Mouse (Mus musculus) MEL (cell line): ENCODE data around the gene Myrfl. TPM values are rescaled to one million over a fixed set of nuclear protein-coding genes. Genes with fewer than 3 reads are reported as not detected.

Experiments used
- DNase-seq: peaks from one replicate; pipeline ENCODE4 v3.0.0; 2011; ENCODE audit warnings: low read depth, low spot score
- H3K27ac ChIP-seq: 2 replicates; pipeline ENCODE4 v1.5.1; 2012; ENCODE audit warnings: low read depth, mild to moderate bottlenecking, control low read depth, low read length, moderate library complexity; ENCODE audit not compliant: control insufficient read depth
- H3K27me3 ChIP-seq, 2 experiments: fragments of 150-350 bp in 1 of 2; sonication (generic) in 1 of 2; 2 replicates each; pipeline ENCODE4 v1.6.1; 2012; ENCODE audit warnings: low read length in 2 of 2, mild to moderate bottlenecking in 2 of 2, improper control_type of control experiment in 1 of 2, moderate library complexity in 1 of 2; ENCODE audit not compliant: insufficient read depth in 2 of 2, control insufficient read depth in 1 of 2
- H3K36me3 ChIP-seq, 2 experiments: 2 replicates each; pipeline ENCODE4 v1.6.1; 2012 to 2014; ENCODE audit warnings: low read length in 2 of 2, improper control_type of control experiment in 1 of 2, inconsistent platforms in 1 of 2, mild to moderate bottlenecking in 1 of 2; ENCODE audit not compliant: insufficient read depth in 2 of 2, control insufficient read depth in 1 of 2
- H3K4me1 ChIP-seq, 2 experiments: fragments of 150-350 bp in 1 of 2; sonication (generic) in 1 of 2; 2 replicates each; pipeline ENCODE4 v1.6.1; 2012; ENCODE audit warnings: low read length in 2 of 2, improper control_type of control experiment in 1 of 2, mild to moderate bottlenecking in 1 of 2; ENCODE audit not compliant: insufficient read depth in 2 of 2, control insufficient read depth in 1 of 2
- H3K4me3 ChIP-seq, 2 experiments: fragments of 150-350 bp in 1 of 2; sonication (generic) in 1 of 2; 2 replicates each; pipeline ENCODE4 v1.5.1; 2012; ENCODE audit warnings: low read depth in 2 of 2, low read length in 2 of 2, mild to moderate bottlenecking in 2 of 2, moderate library complexity in 2 of 2, control low read depth in 1 of 2, improper control_type of control experiment in 1 of 2; ENCODE audit not compliant: control insufficient read depth in 1 of 2, insufficient read depth in 1 of 2
- H3K79me2 ChIP-seq: 2 replicates; pipeline ENCODE4 v1.6.1; 2012; ENCODE audit warnings: mild to moderate bottlenecking, low read length, moderate library complexity; ENCODE audit not compliant: control insufficient read depth, poor library complexity, insufficient read depth
- H3K9ac ChIP-seq: 2 replicates; pipeline ENCODE4 v1.6.1; 2012; ENCODE audit warnings: low read depth, mild to moderate bottlenecking, control low read depth, low read length, moderate library complexity; ENCODE audit not compliant: control insufficient read depth, poor library complexity, severe bottlenecking
- H3K9me3 ChIP-seq: fragments of 150-350 bp; sonication (generic); replicated peaks from 2 replicates; pipeline ENCODE4 v1.6.1; 2012; ENCODE audit warnings: mild to moderate bottlenecking, low read length, improper control_type of control experiment, moderate library complexity; ENCODE audit not compliant: insufficient read depth
- BHLHE40 ChIP-seq: IDR thresholded peaks from 2 replicates; pipeline ENCODE4 v1.6.1; 2012; ENCODE audit warnings: low read depth, mild to moderate bottlenecking, inconsistent platforms, low read length, improper control_type of control experiment, borderline replicate concordance
- CHD1 ChIP-seq: IDR thresholded peaks from 2 replicates; pipeline ENCODE4 v1.6.1; 2012; ENCODE audit warnings: low read depth, mild to moderate bottlenecking, inconsistent platforms, low read length, improper control_type of control experiment
- CTCF ChIP-seq, 3 experiments: IDR thresholded peaks in 2 of 3; conservative IDR thresholded peaks in 1 of 3; 2 replicates each; pipeline ENCODE4 v1.5.1; 2011 to 2012; ENCODE audit warnings: low read length in 3 of 3, low read depth in 2 of 3, mild to moderate bottlenecking in 2 of 3, improper control_type of control experiment in 1 of 3, inconsistent platforms in 1 of 3, mixed read lengths in 1 of 3, moderate library complexity in 1 of 3; ENCODE audit not compliant: control insufficient read depth in 1 of 3, insufficient read depth in 1 of 3, poor library complexity in 1 of 3, severe bottlenecking in 1 of 3
- E2F4 ChIP-seq: IDR thresholded peaks from 2 replicates; pipeline ENCODE4 v1.6.1; 2011; ENCODE audit warnings: low read depth, low read length, improper control_type of control experiment, borderline replicate concordance
- EP300 ChIP-seq, 2 experiments: IDR thresholded peaks; 2 replicates each; pipeline ENCODE4 v1.6.1; 2011; ENCODE audit warnings: improper control_type of control experiment in 2 of 2, low read length in 2 of 2, low read depth in 1 of 2, mild to moderate bottlenecking in 1 of 2
- HCFC1 ChIP-seq: IDR thresholded peaks from 2 replicates; pipeline ENCODE4 v1.6.1; 2012; ENCODE audit warnings: low read depth, mild to moderate bottlenecking, inconsistent platforms, low read length, improper control_type of control experiment, moderate library complexity
- JUND ChIP-seq: IDR thresholded peaks from 2 replicates; pipeline ENCODE4 v1.6.1; 2011; ENCODE audit warnings: low read depth, mild to moderate bottlenecking, improper control_type of control experiment, low read length
- MAX ChIP-seq: IDR thresholded peaks from 2 replicates; pipeline ENCODE4 v1.6.1; 2011; ENCODE audit warnings: low read length, improper control_type of control experiment
- MXI1 ChIP-seq: IDR thresholded peaks from 2 replicates; pipeline ENCODE4 v1.6.1; 2011; ENCODE audit warnings: mild to moderate bottlenecking, low read depth, low read length, improper control_type of control experiment
- MYB ChIP-seq: IDR thresholded peaks from 2 replicates; pipeline ENCODE4 v1.6.1; 2011; ENCODE audit warnings: mild to moderate bottlenecking, low read depth, low read length, improper control_type of control experiment
- MYC ChIP-seq: IDR thresholded peaks from 2 replicates; pipeline ENCODE4 v1.6.1; 2011; ENCODE audit warnings: low read depth, mild to moderate bottlenecking, low read length, improper control_type of control experiment, moderate library complexity
- NELFE ChIP-seq: IDR thresholded peaks from 2 replicates; pipeline ENCODE4 v1.6.1; 2011; ENCODE audit warnings: low read depth, low read length, improper control_type of control experiment
- RAD21 ChIP-seq: IDR thresholded peaks from 2 replicates; pipeline ENCODE4 v1.6.1; 2011; ENCODE audit warnings: mild to moderate bottlenecking, low read depth, low read length, improper control_type of control experiment
- RCOR1 ChIP-seq: IDR thresholded peaks from 2 replicates; pipeline ENCODE4 v1.6.1; 2012; ENCODE audit warnings: low read depth, mild to moderate bottlenecking, inconsistent platforms, low read length, improper control_type of control experiment
- SMC3 ChIP-seq: IDR thresholded peaks from 2 replicates; pipeline ENCODE4 v1.6.1; 2011; ENCODE audit warnings: low read depth, low read length, improper control_type of control experiment
- UBTF ChIP-seq: IDR thresholded peaks from 2 replicates; pipeline ENCODE4 v1.6.1; 2012; ENCODE audit warnings: low read depth, mild to moderate bottlenecking, inconsistent platforms, low read length, improper control_type of control experiment, moderate library complexity, borderline replicate concordance; ENCODE audit not compliant: insufficient read depth
- ZC3H11A ChIP-seq: IDR thresholded peaks from 2 replicates; pipeline ENCODE4 v1.6.1; 2012; ENCODE audit warnings: low read depth, mild to moderate bottlenecking, inconsistent platforms, low read length, improper control_type of control experiment
- ZMIZ1 ChIP-seq: IDR thresholded peaks from 2 replicates; pipeline ENCODE4 v1.6.1; 2012; ENCODE audit warnings: low read depth, mild to moderate bottlenecking, inconsistent platforms, low read length, improper control_type of control experiment, moderate library complexity
- polyA plus RNA-seq, 2 experiments: library from polyadenylated mRNA; stranded (reverse) in 1 of 2; unstranded in 1 of 2; fragments of >175 nt in 1 of 2; fragments of >200 nt in 1 of 2; gene quantifications; 2 replicates each; pipeline versions ENCODE4 v1.2.1 to v1.2.4; 2012; ENCODE audit warnings: low replicate concordance in 2 of 2, low read depth in 1 of 2; ENCODE audit not compliant: insufficient read length in 2 of 2, insufficient read depth in 1 of 2, missing spikeins in 1 of 2
- total RNA-seq: library from RNA; depleted of rRNA; stranded (reverse); fragments of 300-350 nt; gene quantifications from 2 replicates; pipeline ENCODE4 v1.2.3, GENCODE M21; 2012

Gene Myrfl
- total and polyA plus RNA-seq, 3 experiments, result 0.03 TPM; not detected in 2

GRCm38 (mm10) chr10:116801281-116801680, 95.4 kb downstream of the Myrfl start:
- TF ChIP-seq JUND (no peak), E2F4 (no peak), CHD1 (no peak), MAX (no peak), NELFE (no peak), UBTF (no peak), MXI1 (no peak), HCFC1 (no peak), MYB (no peak), ZMIZ1 (no peak)

DNA sequence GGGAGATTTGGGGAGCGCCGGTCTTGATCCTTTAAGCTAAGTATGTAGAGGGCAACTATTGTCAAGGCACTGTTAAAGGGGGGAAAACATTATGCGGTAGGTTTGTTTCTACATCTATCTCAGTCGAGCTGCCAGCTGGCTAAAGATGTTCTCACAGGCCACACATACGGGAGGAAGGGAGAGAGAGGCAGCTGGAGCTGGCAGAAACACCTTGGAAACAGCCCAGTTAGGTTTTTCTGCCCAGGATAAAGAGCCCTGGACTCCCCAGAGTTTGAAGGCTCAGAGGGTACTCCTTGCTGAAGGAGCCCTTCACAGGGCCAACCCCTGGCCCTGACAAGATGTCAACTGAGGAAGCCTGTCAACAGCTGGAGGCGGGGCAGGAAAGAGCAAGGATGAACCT, 100.7 kb downstream of the Myrfl start:
- no peaks in the 10 kb centered on the region; a peak in 2 of 4 replicates for H3K27me3 ChIP-seq
- no peaks in the 10 kb centered on the region for H3K36me3 ChIP-seq
- no peaks in the 10 kb centered on the region for H3K4me1 ChIP-seq
- no peaks in the 10 kb centered on the region for H3K79me2 ChIP-seq
- no peak for DNase-seq
- no peak overlapping the region for H3K27ac ChIP-seq
- H3K4me3 ChIP-seq, result no peak overlapping the region
- no peak for TF ChIP-seq RCOR1
- H3K9me3 ChIP-seq, result no peaks in the 10 kb centered on the region
- H3K9ac ChIP-seq, result no peak overlapping the region

More at GRCm38 (mm10) chr10:116801281-116801680, 95.4 kb downstream of the Myrfl start:
- Histone ChIP-seq H3K4me3 (no peak overlapping the region), H3K27me3 (no peaks in the 10 kb centered on the region; a peak in 1 of 4 replicates), H3K9me3 (no peaks in the 10 kb centered on the region), H3K27ac (no peak overlapping the region), H3K4me1 (no peaks in the 10 kb centered on the region), H3K9ac (no peak overlapping the region), H3K79me2 (no peaks in the 10 kb centered on the region), H3K36me3 (no peaks in the 10 kb centered on the region)
- DNase-seq, result no peak

- H3K9ac ChIP-seq, result no peak overlapping the region
- no peaks in the 10 kb centered on the region for H3K9me3 ChIP-seq
- H3K4me1 ChIP-seq, result no peaks in the 10 kb centered on the region
- no peaks in the 10 kb centered on the region for H3K27me3 ChIP-seq
- no peak overlapping the region for H3K4me3 ChIP-seq
- peak; percentile 67 for DNase-seq
- no peaks in the 10 kb centered on the region for H3K79me2 ChIP-seq
- no peaks in the 10 kb centered on the region for H3K36me3 ChIP-seq
- TF ChIP-seq NELFE, result no peak
- no peak for TF ChIP-seq BHLHE40
- TF ChIP-seq ZC3H11A, result peak; percentile 91
- peak; percentile 88 for TF ChIP-seq RAD21
- TF ChIP-seq EP300 (IDR thresholded peaks at IDR 0.05; ENCODE audit: low read depth in 1 of 2, low read length in 2 of 2), result no peak
- no peak for TF ChIP-seq MXI1
- TF ChIP-seq MYC, result no peak
- TF ChIP-seq SMC3, result peak; percentile 88
- TF ChIP-seq CTCF (IDR thresholded peaks at IDR 0.05 in 2 of 3, conservative IDR thresholded peaks at IDR 0.05 in 1 of 3; ENCODE audit: control insufficient read depth in 1 of 3, insufficient read depth in 1 of 3, low read depth in 2 of 3, low read length in 3 of 3, poor library complexity in 1 of 3, severe bottlenecking in 1 of 3), result peak; percentile 53 to 81 (median 66); a peak in 5 of 6 replicates
- no peak for TF ChIP-seq JUND
- H3K27ac ChIP-seq, result no peak overlapping the region
These were observed 107.6 kb downstream of the Myrfl start for GRCm38 (mm10) chr10:116789096-116789495.
